Mouse (Mus musculus) skeletal muscle tissue, adult 2 months (tissue): ENCODE results near the gene Zfp365.

ENCODE experiments used
- DNase-seq: peaks from one replicate; pipeline ENCODE4 v3.0.0-alpha.2; 2012; ENCODE audit warnings: low read depth, low spot score

The Zfp365 gene

DNA sequence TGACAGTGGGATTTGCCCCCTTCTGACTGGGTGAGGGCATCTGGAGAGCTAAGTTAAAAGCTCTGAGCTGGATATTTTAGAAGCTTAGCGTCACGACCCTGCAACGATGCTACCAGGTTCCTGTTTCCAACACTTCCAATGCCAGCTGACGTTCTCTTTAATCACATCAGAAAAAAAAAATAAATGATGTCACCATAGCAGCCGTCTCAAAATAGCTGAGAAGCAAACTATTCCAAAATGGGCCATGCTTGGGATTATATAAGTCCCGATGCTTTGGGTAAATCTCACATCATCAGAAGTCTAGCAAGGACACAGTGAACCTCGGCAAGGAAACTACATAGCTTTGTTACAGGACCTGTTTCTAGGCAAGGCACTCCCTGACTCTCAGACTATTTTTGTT, 9.1 kb downstream of the Zfp365 start:
- DNase-seq: no peak

DNA sequence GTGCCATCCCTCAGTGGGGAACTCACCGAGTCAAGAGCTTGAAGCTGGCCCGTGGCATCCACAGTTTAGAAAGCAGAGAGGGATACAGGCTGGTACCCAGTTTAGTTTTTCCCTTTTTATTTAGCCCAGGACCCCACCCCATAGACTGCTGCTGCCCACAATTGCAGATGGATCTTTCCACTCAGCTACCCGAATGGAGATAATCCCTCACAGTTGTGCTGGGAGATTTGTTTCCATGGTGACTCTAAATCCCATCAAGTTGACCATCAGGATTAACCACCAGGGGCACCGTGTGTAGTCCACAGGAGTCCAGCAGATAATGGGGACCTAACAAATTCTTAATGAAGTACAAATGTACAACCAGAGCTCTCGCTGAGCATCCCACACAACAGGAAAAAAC, 11.3 kb downstream of the Zfp365 start:
- DNase-seq: no peak

DNA sequence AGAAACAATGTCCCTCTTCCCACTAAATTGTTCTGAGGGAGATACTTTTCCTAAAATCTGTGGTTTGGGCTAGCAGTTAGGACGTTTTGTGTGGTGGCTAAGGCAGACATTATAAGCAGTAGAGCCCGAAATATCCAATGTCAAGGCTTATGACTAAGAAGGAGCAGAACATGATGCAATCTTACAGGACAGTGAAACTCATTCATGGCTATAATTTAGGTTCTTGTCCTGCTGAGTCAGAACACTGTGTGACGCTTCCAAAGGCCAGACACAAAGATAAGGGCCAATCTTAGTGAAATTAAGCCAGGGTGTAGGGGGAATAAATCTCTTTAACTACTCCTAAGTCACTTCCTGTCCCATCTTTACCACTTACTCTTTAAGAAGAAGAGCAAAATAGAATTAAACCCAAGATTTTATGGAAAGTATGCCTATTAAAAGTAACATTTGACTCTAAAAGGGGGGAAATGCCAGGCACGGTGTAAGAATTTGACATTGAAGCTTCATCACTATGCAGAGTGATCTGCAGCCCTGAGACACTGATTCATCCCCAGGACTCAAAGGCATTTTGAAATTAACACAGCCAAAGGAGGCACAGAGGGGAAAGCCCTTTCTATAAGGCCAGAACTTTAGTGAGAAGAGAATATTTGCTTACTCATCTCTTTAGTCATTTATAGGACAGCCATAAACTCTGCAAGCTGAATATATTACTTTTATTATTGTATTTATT, 13.3 kb downstream of the Zfp365 start:
- DNase-seq: no peak

DNA sequence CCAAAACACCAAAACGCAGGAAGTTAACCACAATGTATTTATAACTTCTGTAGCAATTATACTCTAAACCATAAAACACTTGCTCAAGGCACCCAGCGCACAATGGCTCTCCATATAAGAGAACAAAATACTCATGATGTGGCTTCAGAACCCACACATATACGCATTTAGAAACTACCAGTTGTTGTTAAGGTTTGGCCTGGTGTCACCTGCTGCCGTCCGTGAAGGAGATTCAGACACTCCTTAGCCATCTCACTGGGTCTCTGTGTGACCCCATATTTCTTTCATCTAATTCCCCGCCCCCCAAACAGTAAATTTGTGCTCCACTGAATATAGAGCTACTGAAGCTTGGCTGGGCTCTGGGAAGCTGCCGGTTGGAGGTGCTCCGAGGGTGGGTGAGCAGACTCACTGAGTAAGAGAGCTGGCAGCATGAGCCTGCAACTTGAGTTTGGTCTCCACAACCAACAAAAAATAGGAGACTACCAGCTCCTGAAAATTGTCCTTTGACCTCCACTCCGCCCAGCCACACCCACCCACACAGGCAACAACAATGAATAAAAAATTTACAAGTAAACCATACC, 14.0 kb downstream of the Zfp365 start:
- DNase-seq: no peak

DNA sequence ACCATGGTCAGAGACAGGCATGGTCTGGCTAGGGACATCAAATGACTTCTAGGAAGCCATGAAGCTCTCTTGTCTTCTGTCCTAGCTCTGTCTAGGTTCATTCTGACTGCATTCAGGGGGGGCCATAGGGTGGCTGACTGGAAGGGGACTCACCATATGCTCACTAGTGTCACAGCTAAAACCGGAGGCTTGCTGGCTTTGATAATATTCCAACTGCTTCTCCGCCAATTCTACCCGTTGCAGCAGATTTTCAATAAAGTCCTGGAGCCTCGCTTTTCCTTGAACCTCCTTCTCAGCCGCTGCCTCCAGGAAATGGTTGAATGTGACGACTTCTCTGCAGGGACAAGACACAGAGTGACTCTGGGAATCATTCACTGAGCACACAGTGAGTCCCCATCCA, 15.2 kb downstream of the Zfp365 start:
- DNase-seq: no peak

DNA sequence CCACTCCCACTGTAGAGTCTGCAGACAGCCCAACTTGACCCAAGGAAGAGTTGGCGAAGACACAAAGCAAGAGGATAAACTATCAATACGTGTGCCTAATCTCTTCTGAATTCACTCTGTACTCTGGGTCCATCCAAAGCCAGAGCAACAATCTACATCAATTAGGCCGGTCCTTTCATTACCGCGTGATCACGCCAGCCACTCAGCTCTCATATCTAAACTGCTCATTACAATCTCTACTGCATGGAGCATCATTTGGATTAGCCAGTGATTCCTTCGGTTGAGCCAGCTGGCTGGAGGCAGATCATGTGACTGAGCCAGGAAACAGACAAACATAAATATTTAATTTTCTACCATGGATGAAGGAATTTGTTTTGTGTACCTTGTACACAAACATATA, 17.8 kb downstream of the Zfp365 start:
- DNase-seq: no peak

DNA sequence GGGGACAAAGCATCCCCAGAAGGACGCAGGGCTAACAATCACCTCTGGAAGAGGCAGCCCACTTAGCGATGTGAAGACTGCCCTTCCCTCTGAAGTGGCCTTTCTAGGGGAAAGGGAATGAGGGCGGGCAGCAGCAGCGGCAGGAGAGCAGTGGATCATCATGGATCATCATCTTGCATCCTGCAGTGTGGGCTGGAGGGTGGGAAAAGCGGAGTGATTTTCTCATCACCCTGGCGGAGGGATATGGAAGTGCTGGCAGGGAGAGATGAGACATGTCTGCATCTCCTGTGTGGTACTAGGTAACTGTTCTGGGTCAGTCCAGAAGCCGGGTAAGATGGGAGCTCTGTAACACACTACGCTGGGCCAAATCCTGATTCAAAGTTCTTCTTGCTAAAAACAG, 18.4 kb downstream of the Zfp365 start:
- no peak for DNase-seq

DNA sequence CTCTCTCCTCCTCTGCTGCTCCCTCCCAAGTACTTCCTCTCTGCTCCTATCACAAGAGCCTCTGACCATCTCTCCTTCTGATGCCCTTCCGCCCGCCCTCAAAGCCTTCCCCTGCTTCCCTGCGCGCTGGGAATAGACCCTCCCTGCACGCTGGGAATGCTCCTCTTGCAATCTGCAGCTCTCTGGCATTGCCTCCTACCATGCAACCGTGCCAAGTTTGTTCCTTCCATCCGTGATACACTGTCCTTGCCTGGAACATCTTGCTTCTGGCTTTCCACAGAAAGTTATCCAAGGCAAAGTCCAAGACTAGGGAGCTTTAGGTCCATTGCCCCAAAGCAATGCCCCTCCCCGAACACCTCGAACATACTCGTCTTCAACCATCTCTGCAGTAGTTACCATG, 19.2 kb downstream of the Zfp365 start:
- no peak for DNase-seq

DNA sequence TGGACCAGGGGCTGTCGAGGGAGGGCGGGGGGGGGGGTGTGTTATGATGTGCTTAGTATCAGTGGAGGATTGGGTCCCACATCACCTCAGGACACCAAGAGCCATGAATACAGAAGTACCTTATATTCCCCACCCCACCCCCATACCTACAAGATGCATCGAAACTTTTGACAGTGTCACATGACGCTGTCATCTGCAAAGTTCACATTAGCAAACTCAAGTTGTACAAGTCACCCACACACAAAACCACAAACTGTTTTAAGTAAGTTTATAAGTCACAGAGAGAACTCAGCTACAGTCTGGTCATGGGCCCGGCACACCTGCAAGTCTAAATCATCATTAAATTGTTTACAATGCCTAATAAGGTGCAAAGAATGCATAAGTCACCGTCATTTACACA, 21.3 kb downstream of the Zfp365 start:
- DNase-seq: no peak

DNA sequence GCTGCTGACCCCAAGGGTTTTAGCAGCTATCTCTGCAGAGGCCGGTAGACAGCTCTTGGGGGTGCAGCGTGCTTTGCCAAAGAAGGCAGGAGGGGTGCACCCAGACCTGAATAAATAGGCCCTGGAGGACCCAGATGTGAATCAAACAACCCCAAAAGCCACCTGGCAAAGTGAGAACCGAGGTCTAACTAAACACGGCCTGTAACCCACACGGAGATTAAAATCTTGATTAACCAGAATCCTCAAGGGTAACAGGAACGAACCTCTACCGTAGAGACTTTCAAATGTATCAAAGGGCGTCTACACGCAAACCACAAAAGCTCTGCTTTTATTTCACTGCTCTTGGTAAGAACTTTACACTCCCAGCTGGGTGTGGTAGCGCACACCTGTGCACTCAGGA, 24.5 kb downstream of the Zfp365 start:
- no peak for DNase-seq

DNA sequence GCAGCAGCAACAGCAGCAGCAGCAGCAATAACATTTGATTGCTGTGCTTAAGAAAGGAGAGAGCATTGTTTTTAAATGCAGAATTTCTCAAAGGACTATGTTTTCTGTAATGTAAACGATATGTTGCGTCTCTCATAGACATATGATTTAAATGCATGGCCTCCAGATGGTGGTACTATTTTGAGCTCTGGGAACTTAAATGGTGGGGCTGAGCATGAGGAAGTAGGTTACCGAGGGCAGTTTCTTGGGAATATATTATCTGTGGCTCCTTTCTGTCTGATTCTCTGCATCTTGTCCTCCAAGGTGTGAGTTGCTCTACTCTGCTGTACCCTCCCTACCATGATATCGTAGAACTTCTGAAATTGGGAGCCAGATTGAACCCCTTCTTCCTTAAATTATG, 31.8 kb downstream of the Zfp365 start:
- DNase-seq: no peak

DNA sequence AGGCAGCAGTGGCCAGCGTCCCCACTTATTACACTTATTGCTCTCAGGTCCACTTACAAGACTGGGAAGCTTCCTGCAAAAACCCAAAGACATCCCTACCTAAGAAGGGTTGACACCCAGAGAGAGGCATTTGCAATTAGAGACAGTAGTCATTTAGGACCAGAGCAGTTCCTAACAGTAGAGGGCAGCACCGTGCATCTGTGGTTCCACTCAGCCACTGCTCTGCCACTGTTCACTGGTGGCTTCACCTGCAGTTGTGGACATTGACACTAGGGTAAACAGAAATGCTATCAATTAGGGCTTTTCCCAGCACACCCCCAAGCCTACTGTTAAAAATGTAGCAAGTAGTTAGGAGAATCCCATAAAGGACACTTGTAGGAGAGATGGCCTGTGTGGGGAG, 40.7 kb downstream of the Zfp365 start:
- peak; percentile 25 for DNase-seq

DNA sequence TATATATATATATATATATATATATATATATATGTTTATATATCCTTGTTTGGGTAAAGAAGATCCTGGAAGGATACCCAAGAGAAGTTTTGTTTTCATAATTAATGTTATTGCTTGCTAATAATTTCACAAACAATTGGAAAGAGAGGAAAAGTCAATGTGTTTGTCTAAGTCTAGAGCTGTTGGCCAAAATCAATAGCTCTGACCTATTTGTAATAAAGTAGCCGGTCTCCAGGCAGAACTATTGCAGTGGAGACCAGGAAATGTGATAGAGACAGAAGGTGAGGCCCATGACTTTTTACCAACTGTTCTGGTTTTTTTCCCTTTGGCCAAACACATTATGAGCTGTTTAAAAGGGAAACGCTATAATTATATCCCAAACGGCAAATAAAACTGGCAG, 44.2 kb downstream of the Zfp365 start:
- no peak for DNase-seq

DNA sequence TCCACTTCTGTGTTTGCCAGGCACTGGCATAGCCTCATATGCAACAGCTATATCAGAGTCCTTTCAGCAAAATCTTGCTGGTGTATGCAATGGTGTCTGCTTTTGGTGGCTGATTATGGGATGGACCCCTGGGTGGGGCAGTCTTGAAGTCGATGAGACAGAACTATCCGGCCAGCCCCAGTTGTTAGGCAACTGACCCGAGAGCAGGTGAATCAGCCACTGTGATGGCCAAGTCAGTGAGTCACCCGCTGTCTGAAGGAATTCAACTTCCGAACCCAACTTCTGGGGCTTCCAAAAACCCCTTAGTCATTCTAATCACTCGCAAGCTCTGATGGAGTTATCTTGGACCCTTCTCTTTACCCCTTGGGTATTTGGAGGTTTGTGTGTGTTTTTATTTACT, 46.6 kb downstream of the Zfp365 start:
- DNase-seq: no peak

DNA sequence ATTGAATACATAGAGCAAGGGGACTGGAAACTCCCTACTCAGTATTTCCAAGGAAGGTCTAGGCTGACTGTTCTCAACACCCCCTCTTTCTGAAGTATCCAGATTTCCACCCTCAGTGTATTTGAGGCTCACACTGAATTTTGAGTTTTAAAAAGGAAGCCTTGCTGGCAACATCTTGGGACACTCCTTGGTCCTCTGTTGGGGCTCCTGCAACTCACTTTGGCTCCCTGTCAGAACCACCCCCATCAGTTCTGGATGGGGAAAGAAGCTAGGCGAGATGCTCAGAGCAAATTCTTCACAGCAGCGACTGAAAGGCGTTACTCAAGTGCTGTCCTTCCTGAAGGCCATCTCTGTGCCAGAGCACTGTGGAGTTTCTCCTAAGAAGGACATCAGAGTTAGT, 47.4 kb downstream of the Zfp365 start:
- DNase-seq: no peak

DNA sequence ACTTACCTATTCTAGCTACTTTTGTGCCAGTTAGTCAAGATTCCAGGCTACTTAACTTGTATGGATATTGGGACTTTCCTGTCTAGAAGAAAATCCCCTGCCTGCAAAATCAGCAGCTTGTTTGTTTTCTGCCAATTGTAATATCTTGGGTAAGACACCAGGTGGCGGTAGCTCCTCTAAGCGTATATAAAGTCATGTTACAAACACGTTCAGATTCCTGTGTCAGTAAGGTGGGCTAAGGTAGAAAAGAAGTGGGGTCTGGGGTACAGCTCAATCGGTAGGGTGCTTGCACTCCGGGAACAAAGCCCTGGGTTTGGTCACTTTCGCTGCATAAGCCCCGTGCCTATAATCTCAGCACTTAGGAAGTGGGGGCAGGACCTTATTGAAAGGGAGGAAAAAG, 50.1 kb downstream of the Zfp365 start:
- DNase-seq: no peak

DNA sequence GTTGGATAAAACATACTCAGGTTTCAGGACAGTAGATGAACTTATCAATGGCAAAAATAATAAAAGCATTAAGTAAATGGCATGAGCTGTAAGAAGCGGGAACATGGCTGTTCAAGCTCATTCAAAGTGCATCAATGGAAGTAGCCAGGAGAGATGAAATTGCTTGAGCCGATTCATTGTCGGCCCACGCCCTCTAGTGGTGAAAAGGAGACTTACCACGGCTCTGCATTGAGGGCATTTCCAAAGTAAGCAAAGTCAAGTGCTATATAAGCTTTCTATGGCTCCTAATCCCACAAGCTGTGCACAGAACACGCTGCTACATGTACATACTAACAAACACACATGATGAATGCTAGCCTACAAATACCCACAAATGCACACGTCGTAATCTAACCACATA, 53.6 kb downstream of the Zfp365 start:
- DNase-seq: peak; percentile 64

DNA sequence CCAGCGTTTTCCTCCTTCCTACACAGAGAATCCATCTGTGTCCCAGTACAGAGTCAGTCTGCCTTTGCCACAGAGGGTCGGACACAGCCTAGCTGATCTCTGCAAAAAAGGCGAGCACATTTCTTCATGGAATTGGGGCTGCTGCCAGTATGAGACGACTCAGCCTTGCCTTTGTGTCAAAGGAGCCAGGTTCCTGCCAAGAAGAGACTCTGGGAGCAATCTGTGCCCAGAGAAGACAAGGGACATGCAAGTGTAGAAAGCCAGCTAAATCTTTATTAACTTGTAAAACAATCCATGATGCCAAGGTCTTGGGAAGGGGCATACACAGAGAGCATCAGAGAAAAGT, 54.9 kb downstream of the Zfp365 start:
- no peak for DNase-seq

DNA sequence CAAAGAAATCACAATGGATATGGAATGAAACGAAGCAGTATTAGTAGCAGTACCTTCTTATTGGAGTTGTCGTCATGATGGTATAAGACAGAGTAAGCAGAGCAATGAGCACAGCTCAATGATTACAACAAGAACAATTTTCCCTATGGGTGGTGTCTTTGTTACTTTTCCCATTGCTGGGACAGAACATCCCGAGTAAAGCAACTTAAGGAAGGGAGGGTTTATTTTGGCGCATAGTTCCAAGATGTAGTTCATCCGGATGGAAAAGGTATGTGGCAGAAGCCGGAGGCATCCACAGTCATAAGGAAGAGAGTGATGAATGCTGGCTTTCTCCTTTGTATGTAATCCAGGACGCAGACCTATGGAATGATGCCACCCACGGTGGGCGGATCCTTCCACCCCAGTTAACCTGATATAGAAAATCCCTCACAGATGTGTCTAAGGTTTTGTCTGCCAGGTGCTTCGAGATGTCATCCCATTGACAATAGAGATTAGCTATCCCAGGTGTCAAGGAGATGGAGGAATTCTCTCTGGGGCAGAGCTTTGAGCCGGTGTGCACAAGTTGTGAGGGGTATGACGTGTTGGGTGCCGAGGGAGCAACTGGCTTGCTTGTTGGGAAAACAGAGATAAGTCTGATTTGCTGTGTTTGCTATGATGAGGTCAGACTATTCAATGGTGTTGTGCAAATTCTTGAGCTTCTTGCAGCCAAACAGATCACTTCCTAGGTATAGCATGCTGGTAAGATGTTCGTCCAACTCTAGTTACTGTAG, 55.5 kb downstream of the Zfp365 start:
- DNase-seq: no peak

DNA sequence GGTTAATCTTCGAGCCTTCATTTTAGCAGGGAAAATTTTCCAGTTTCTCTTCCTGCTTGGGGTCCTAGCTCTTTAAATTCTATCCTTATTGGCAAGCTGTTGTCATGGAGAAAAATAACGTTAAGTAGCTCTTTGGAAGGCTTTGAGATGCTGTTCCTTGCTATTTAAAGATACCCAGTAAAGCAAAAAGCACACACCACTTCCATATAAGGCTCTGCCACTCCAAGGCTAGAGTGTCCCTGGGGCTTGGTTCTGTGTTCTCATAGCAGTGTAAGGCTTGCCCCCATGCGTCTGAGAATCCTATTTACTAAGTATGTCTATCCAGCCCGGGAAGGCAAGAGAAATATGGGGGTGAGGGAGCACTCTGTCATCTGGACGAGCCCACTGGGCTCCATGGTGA, 56.7 kb downstream of the Zfp365 start:
- no peak for DNase-seq

DNA sequence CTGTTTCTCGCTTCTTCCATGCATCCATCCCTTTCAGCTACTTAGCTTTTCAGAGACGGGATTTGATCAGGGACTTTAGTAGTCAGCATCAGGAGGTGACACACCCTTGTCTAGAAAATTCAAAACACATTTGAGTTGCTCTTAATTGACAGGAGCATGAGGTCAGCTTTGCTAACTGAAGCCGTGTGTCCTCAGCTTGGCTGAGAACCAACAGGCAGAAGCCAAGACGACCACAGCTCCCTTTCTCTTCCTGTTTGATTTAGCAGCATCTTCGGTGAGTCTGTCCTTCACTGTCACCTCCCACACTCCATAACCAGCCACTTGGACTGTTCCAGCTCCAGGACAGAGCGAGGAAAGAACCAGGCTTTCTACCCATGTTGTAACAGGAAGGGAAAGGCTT, 60.1 kb downstream of the Zfp365 start:
- no peak for DNase-seq

DNA sequence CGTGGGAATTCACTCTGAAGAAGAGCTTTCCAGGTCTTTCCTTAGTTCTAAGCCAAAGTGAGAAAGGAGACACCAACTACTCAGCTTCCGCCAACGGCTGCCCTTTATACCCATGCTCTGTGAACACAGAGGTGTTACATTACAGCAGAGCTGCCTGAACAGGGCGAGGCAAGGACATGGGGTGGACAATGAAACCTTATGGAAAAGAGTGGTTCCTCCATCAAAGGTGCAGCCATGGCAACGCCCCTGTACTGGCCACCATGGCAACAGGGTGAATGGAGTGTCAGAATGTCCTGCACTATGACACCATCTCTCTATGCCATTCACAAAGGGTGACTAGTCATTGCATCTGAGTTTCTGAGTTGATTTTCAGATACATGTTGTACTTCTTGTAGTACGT, 61.4 kb downstream of the Zfp365 start:
- DNase-seq: no peak

DNA sequence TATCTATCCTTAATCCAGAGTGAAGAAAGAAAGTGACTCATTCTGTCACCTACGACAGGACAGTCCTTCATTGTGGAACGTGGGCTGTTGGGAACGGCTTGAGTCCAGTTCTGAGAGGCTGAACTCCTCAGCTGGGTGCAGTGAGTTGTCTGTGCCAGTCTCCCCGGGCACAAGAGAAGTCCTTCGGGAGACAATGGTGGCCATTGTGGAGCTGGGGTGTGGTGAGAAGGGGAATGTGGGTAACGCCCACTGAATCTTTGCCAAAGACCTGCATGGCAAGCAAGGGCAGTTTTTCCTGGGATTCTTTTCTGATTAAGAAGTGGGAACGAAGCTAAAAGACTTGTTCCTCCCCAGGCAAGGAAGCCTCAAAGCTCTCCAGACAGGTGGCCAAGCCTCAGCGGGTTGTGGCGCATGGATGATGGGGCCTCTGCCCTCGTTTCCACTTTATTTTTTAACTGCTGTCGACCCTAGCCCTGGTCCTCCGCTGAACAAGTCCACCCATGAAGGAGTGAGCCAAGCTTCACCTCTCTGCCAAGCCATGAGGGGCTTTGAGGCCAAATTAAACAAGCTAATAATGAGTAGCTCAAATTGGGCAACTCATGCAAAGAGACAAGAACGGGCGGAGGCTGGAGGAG, 66.3 kb downstream of the Zfp365 start:
- DNase-seq: no peak
